Mouse (Mus musculus): ENCODE measurements around the gene Wfikkn1. TPM values are rescaled to one million over a fixed set of nuclear protein-coding genes. Genes with fewer than 3 reads are reported as not detected.

Wfikkn1 gene
- polyA plus RNA-seq, 1 experiment from 2014 or later: 0.44 TPM

DNA sequence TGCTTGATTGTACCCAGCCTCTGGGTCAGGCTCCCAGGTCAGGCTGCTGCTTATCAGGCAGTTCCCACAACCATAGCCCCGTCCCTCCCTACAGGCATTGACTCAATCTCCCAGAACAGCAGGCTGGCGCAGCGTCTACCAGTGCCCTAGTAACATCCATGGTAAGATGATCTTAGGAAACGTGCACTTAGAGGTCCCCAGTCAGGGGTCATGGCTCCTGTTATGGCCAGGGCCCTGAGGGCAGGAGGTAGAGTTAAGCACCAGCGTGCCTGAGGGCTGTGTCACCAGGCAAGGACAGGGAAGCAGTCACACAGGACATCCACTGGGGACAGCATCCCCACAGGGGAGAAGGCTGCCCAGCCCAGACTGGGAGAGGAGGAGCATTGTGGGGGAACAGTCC, 1.6 kb upstream of the Wfikkn1 start:
- Histone ChIP-seq H3K27me3 (no peaks in the 10 kb centered on the region), H3K4me1 (replicated peaks) (peaks cover 23% of the 10 kb centered on the region), H3K9ac (no peak overlapping the region), H3K27ac (replicated peaks) (no peak overlapping the region), H3K4me3 (no peak overlapping the region), H3K9me3 (no peaks in the 10 kb centered on the region), H3K36me3 (peaks cover 11% of the 10 kb centered on the region), H3K4me2 (no peak overlapping the region)
- WGBS: 36% methylated on average over 5 of the region's 5 CpGs
- ATAC-seq (ENCODE audit: low FRiP score, low read depth): no peak

DNA sequence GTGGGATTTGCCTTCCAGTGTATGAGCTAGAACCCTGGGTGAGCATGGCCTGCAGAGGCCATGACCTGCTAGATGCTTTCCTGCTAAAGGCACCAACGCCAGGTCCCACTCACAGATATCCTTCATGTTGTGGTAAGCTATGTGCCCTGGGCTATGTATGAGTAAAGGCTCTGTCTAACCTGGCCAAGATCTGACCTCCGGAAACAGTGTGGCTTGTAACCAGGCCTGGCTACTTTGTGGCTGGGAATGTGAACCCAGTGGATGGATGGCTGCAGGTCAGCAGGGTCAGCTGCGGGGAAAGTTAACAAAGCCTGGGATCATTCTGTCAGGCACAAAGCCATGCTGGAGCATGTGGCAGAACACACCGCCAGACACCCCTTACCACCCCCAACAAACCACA, 1.0 kb upstream of the Wfikkn1 start:
- Histone ChIP-seq H3K27ac (replicated peaks) (0 out of 2 replicates have a peak overlapping the region, but pooled peaks have one; percentile 18), H3K4me1 (replicated peaks) (peaks cover 28% of the 10 kb centered on the region), H3K36me3 (peaks cover 11% of the 10 kb centered on the region), H3K9ac (0 out of 2 replicates have a peak overlapping the region, but pooled peaks have one; percentile 13), H3K4me3 (no peak overlapping the region), H3K4me2 (no peak overlapping the region), H3K9me3 (no peaks in the 10 kb centered on the region), H3K27me3 (no peaks in the 10 kb centered on the region)
- ATAC-seq (ENCODE audit: low FRiP score, low read depth): no peak
- WGBS: 29% methylated on average over 4 of the region's 4 CpGs

DNA sequence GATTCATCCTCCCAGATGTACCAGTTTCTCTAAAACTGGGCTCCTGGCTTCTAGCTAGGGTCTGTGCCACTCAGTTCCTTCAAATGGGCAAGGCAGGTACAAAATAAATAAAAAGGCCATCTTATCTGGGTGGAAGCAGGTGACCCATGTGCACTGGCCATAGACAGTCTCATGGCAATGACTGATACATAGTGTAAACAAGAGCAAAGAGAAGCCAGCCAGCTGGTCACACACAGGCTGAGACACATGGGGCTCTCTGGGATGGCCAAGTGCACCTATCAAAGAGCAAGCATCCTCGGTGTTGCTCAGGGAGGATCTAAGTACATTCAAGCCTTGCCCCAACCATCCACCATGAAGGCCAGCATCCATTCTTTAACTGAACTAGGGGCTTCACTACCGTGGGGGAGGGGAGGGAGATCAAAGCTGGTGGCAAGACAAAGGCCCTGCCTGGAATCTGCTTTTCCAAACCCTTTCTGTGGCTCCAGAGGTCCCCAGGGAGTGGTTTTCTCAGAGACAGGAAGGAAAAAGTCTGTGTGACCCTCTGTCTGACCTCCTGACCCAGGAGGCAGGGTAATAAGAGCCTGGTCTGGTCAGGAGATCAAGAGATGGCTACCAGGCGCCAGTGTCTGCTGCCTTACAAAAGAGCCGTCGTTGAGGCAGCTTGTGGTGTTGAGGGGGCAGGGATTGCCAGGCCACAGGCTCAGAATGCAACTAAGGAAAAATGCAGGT, 419 bp upstream of the Wfikkn1 start:
- no peaks in the 10 kb centered on the region for H3K9me3 ChIP-seq
- peaks cover 34% of the 10 kb centered on the region for H3K4me1 ChIP-seq (replicated peaks)
- H3K27ac ChIP-seq (replicated peaks): 0 out of 2 replicates have a peak overlapping the region, but pooled peaks have one; percentile 18
- ATAC-seq (ENCODE audit: low FRiP score, low read depth): no peak
- 4% methylated on average over 5 of the region's 5 CpGs for WGBS
- no peaks in the 10 kb centered on the region for H3K27me3 ChIP-seq
- H3K9ac ChIP-seq: 0 out of 2 replicates have a peak overlapping the region, but pooled peaks have one; percentile 13
- H3K4me3 ChIP-seq: no peak overlapping the region
- no peak overlapping the region for H3K4me2 ChIP-seq
- H3K36me3 ChIP-seq: peaks cover 11% of the 10 kb centered on the region

DNA sequence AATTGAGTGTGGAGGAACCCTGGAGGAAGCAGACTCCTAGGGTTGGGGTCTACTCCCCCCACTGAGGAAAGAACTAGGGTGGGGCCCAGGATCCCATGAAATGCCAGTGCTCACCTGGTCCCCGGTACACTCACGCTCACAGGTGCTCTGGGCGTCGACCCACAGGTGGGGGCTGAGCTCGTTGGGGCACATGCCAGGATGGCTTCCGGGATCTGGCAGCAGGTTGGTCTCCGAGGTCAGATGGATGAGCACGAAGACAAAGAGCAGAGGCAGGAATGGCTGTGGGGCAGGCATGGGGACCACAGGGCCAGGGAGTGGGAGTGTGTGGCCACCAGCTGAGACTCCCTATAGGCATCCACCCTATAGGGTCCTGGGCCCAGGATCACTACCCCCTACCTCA, 908 bp downstream of the Wfikkn1 start:
- no peak for ATAC-seq (ENCODE audit: low FRiP score, low read depth)
- Histone ChIP-seq H3K4me3 (no peak overlapping the region), H3K27me3 (no peaks in the 10 kb centered on the region), H3K4me2 (no peak overlapping the region), H3K36me3 (peaks cover 11% of the 10 kb centered on the region), H3K9me3 (no peaks in the 10 kb centered on the region), H3K27ac (replicated peaks) (no peak overlapping the region), H3K9ac (no peak overlapping the region), H3K4me1 (replicated peaks) (peaks cover 36% of the 10 kb centered on the region)
- WGBS: 61% methylated on average over 8 of the region's 8 CpGs

DNA sequence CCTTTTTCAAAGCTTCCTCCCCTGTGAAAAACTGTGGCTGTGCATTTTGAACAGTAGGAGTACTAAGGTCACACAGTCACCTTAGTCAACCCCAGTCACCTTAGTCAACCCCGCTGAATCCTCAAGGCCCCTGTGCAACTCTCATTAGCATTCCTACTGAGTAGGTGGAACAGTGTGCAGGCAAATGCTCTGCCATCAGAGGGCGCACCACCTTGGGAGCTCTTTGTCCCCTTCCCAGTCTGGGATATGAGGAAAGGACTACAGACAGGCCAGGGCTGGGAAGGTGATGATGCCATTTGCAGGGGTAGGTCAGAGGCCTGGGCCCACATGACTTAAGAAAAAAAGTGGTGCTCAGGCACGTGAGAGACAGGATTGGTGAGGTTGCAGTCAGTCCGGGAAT, 1.4 kb downstream of the Wfikkn1 start:
- Histone ChIP-seq H3K4me3 (no peak overlapping the region), H3K4me1 (replicated peaks) (peaks cover 37% of the 10 kb centered on the region), H3K36me3 (peaks cover 11% of the 10 kb centered on the region), H3K27ac (replicated peaks) (no peak overlapping the region), H3K9ac (no peak overlapping the region), H3K27me3 (no peaks in the 10 kb centered on the region), H3K9me3 (no peaks in the 10 kb centered on the region), H3K4me2 (no peak overlapping the region)
- 45% methylated on average over 4 of the region's 4 CpGs for WGBS
- no peak for ATAC-seq (ENCODE audit: low FRiP score, low read depth)

DNA sequence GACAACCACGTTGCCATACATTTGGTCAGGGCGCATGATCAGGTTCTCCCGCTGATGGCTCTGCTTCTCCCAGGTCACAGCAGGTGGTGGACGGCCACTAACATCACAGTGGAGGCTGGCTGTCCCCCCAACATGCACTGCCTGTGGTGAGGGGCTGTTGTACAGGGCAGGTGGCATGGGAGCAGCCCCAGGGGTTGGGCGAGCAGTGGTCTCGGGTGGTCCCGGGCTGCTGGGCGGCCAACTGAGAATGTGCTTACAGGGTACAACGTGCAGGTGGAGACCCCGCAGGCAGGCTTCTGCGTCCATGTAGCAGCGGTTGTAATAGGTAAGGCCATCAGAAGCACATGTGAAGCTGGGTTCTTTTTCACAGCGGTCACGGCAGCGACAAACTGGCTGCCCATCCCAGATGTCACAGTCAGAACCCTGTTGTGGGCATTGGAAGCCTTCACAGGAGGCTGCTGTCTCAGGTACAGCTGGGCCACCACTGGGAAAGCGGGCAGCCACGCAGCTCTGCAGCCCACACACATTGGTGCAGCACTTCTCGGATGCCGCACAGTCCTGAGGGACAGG, 2.0 kb downstream of the Wfikkn1 start:
- WGBS: 84% methylated on average over 19 of the region's 19 CpGs
- H3K4me1 ChIP-seq (replicated peaks): peaks cover 42% of the 10 kb centered on the region
- H3K4me2 ChIP-seq: no peak overlapping the region
- H3K27ac ChIP-seq (replicated peaks): no peak overlapping the region
- H3K4me3 ChIP-seq: no peak overlapping the region
- H3K9me3 ChIP-seq: no peaks in the 10 kb centered on the region
- H3K9ac ChIP-seq: no peak overlapping the region
- H3K27me3 ChIP-seq: no peaks in the 10 kb centered on the region
- H3K36me3 ChIP-seq: peaks cover 9% of the 10 kb centered on the region
- ATAC-seq (ENCODE audit: low FRiP score, low read depth): no peak

DNA sequence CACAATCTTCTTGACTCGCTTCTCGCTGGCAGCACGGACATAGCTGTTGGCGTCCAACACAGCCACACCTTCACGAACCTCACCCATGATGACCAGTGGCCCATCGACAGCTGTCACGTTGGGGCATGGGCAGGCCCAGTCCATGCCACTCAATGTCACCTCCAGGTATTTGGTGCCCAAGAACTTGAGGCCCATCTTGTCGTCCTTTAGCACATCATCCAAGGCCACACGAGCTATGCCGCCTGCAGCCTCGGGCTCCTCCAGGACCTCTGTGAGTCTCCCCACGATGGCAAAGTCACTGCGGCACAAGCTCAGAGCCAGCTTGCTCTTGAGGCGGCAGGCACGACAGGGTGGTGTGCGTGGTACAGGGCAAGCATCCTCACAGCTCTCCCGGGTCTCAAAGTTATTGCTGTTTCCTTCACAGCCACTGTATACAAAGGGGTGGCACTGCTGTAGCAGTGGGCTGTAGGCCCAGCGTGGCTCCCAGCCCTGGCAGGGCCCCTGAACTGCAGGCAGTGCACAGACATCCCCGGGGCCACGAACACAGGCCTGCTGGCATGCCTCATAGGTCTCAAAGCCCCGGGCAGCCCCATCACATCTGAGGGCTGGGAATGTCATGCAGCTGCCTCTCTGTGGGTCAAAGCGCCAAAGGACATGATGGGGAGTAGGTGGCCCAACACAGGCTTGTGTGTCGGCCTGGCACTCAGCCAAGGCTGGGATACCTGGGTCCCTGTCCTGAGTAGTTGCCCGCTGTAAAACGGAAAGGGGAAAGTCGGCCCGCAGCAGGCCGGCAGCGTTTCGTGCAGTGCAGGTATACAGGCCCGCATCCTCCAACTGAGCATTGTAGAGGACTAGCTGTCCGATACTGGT, 2.7 kb downstream of the Wfikkn1 start:
- H3K9me3 ChIP-seq: no peaks in the 10 kb centered on the region

DNA sequence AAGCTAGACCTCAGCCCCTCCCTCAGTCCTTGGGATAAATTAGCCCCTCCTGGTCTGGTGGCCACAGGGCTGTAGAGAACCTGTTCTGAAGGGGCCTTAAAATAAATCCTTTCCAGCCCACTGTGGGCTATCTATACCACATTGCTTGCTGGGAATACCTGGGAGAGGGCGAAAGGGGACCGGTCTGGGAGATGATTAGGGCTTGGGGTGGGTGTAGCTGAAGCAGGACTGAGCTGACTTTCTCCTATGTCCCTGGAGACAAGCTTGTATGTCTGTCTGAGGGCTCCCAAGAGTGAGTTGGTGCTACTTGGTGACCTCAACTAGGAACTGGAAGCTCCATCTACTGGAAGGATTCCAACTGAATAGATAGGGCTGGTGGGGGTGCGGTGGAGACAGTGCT, 3.6 kb downstream of the Wfikkn1 start:
- ATAC-seq (ENCODE audit: low FRiP score, low read depth): no peak
- Histone ChIP-seq H3K4me3 (no peak overlapping the region), H3K4me2 (peak overlapping the region; percentile 90; the same call in 1 of the 2 replicates), H3K27ac (replicated peaks) (no peak overlapping the region), H3K27me3 (no peaks in the 10 kb centered on the region), H3K4me1 (replicated peaks) (peaks cover 43% of the 10 kb centered on the region), H3K9me3 (no peaks in the 10 kb centered on the region), H3K9ac (no peak overlapping the region), H3K36me3 (0 out of 2 replicates have a peak, but pooled peaks cover 3% of the 10 kb centered on the region)
- WGBS: 89% methylated on average over 3 of the region's 3 CpGs

More for the DNA sequence above, 2.7 kb downstream of the Wfikkn1 start:
- no peak for ATAC-seq (ENCODE audit: low FRiP score, low read depth)
- no peak overlapping the region for H3K27ac ChIP-seq (replicated peaks)
- no peak overlapping the region for H3K9ac ChIP-seq
- 93% methylated on average over 32 of the region's 32 CpGs for WGBS
- no peak overlapping the region for H3K4me2 ChIP-seq
- H3K36me3 ChIP-seq: 0 out of 2 replicates have a peak, but pooled peaks cover 3% of the 10 kb centered on the region
- no peak overlapping the region for H3K4me3 ChIP-seq
- H3K4me1 ChIP-seq (replicated peaks): peaks cover 43% of the 10 kb centered on the region
- no peaks in the 10 kb centered on the region for H3K27me3 ChIP-seq

DNA sequence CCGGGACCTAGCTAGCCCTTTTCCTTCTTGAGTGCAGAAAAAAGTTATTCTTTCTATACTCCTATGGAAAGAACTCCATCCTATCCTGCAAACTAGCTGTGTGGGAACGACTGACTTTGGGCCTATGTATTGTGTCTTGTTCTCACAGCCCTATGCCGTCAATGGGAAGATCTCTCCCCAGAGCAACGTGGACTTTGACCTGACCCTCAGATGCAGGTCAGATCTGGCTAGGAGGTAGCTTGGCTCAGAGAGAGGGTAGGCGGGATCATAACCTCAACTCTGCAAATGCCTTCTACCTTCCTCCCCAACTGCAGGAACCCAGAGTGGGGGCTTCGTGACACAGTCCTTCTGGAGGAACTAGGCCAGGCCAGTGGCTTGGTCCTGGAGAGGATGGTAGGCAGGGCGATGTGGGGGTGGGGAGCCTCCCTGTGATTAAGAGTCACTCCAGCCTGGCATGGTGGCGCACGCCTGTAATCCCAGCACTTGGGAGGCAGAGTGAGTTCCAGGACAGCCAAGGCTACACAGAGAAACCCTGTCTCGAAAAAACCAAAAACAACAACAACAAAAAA, 4.2 kb downstream of the Wfikkn1 start:
- 0 out of 2 replicates have a peak, but pooled peaks cover 3% of the 10 kb centered on the region for H3K36me3 ChIP-seq
- no peak for ATAC-seq (ENCODE audit: low FRiP score, low read depth)
- WGBS: 61% methylated on average over 10 of the region's 10 CpGs
- peaks cover 43% of the 10 kb centered on the region for H3K4me1 ChIP-seq (replicated peaks)
- H3K9ac ChIP-seq: peak overlapping the region; percentile 85
- H3K27me3 ChIP-seq: no peaks in the 10 kb centered on the region
- H3K9me3 ChIP-seq: no peaks in the 10 kb centered on the region
- peak overlapping the region; percentile 95; the same call in 1 of the 2 replicates for H3K27ac ChIP-seq (replicated peaks)
- peak overlapping the region; percentile 64 for H3K4me3 ChIP-seq
- peak overlapping the region; percentile 90 for H3K4me2 ChIP-seq

DNA sequence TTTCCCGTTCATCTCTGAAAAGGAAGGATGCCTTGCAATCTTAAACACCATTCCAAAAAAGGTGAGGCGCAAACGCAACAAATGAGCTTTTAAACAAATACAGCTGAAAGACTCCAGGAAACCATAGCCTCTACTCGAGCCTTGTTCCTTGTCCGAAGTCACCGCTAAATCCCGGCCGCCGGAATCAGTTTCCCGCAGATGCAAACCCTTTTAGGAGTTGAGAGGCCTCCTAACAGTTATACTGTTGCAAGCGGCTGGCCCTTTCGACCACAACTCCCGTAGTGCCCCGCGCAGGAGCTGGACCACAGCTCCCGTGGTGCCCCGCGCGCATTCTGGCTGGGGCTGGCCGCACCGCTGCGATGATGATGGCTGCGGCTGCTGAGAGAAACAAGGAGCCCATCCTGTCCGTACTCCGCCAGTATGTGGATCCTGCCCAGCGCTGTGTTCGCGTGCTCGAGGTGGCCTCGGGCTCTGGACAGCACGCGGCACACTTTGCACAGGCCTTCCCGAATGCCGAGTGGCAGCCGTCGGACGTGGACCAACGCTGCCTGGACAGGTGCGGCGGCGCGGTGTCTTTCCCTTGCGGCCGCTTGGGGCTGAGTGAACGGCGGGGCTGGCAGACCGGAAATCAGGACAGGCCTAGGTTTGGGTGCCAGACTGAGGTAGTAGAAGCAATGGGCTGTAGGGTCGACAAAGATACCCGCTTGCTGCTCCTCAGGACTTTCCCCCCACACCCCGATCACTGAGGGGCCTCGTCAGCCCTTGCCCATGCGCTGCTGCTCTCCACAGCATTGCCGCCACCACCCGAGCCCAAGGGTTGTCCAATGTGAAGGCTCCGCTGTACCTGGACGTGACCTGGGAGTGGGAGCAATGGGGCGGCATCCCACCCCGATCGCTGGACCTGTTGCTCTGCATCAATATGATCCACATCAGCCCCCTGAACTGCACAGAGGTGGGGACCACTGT, 5.2 kb downstream of the Wfikkn1 start:
- Histone ChIP-seq H3K4me2 (peak overlapping the region; percentile 90), H3K27me3 (no peaks in the 10 kb centered on the region), H3K9me3 (no peaks in the 10 kb centered on the region), H3K4me3 (peak overlapping the region; percentile 64), H3K4me1 (replicated peaks) (peaks cover 34% of the 10 kb centered on the region), H3K27ac (replicated peaks) (peak overlapping the region; percentile 95), H3K9ac (peak overlapping the region; percentile 85), H3K36me3 (0 out of 2 replicates have a peak, but pooled peaks cover 3% of the 10 kb centered on the region)
- peak; percentile 89 for ATAC-seq (ENCODE audit: low FRiP score, low read depth)
- WGBS: under 1% methylated on average over 59 of the region's 59 CpGs
